Mouse (Mus musculus) liver, postnatal 0 days (tissue): ENCODE data around the gene Rbfox1. TPM values are rescaled to one million over a fixed set of nuclear protein-coding genes. Genes with fewer than 3 reads are reported as not detected.

ENCODE experiments used
- ATAC-seq: fragments of 200-750 bp; cut with Nextera tagmentation; 2 replicates; pipeline ENCODE4 v1.8.0; 2017; ENCODE audit warnings: mild to moderate bottlenecking, moderate library complexity
- DNase-seq: peaks from one replicate; pipeline ENCODE4 v3.0.0-alpha.2; 2016
- H3K27ac ChIP-seq: fragments of 300-500 bp; sonication (generic); 2 replicates; pipeline ENCODE4 v1.5.1; 2014; ENCODE audit warnings: antibody characterized with exemption, moderate library complexity, mild to moderate bottlenecking, low read depth
- H3K27me3 ChIP-seq: fragments of 300-500 bp; sonication (generic); 2 replicates; pipeline ENCODE4 v1.6.1; 2014; ENCODE audit warnings: low read length, control low read depth, mixed read lengths; ENCODE audit not compliant: insufficient read depth
- H3K36me3 ChIP-seq: fragments of 300-500 bp; sonication (generic); replicated peaks from 2 replicates; pipeline ENCODE4 v1.6.1; 2014; ENCODE audit warnings: mild to moderate bottlenecking, control low read depth, low read length, moderate library complexity, mixed read lengths; ENCODE audit not compliant: insufficient read depth
- H3K4me1 ChIP-seq: fragments of 300-500 bp; sonication (generic); 2 replicates; pipeline ENCODE4 v1.6.1; 2014; ENCODE audit warnings: antibody characterized with exemption, mild to moderate bottlenecking, control low read depth; ENCODE audit not compliant: insufficient read depth
- H3K4me2 ChIP-seq: fragments of 300-500 bp; sonication (generic); 2 replicates; pipeline ENCODE4 v1.6.1; 2014; ENCODE audit warnings: low read depth, mild to moderate bottlenecking, low read length, moderate library complexity, mixed read lengths
- H3K4me3 ChIP-seq: fragments of 300-500 bp; sonication (generic); 2 replicates; pipeline ENCODE4 v1.5.1; 2014; ENCODE audit warnings: low read depth, low read length
- H3K9ac ChIP-seq: fragments of 300-500 bp; sonication (generic); replicated peaks from 2 replicates; pipeline ENCODE4 v1.6.1; 2014; ENCODE audit warnings: mild to moderate bottlenecking, moderate library complexity
- H3K9me3 ChIP-seq: fragments of 300-500 bp; sonication (generic); 2 replicates; pipeline ENCODE4 v1.6.1; 2016; ENCODE audit warnings: mild to moderate bottlenecking, control low read depth, low read length, mixed read lengths
- CTCF ChIP-seq: sonication (generic); IDR thresholded peaks from 2 replicates; pipeline ENCODE4 v1.5.1; 2016; ENCODE audit warnings: antibody characterized with exemption, low read depth
- EP300 ChIP-seq: IDR thresholded peaks from 2 replicates; pipeline ENCODE4 v1.6.1; 2016; ENCODE audit warnings: antibody characterized with exemption, low read depth, mild to moderate bottlenecking
- WGBS: fragments of 180-500 bp; shearing (Covaris S2); extraction: QIAGEN DNeasy Blood & Tissue Kit; methylation state at CpG from one replicate; pipeline ENCODE4 v1.1.7; 2014; ENCODE audit not compliant: insufficient replicate concordance; 5-methylcytosine and 5-hydroxymethylcytosine counted together
- polyA plus RNA-seq: library from polyadenylated mRNA; unstranded; fragments of >200 nt; fragmentation: Nextera tagmentation; extraction: Ambion mirVana; gene quantifications from 2 replicates; pipeline ENCODE4 v1.2.1, GENCODE M21; 2015

Rbfox1 gene
- polyA plus RNA-seq, 1 experiment from 2014 or later, result 0.12 TPM

DNA sequence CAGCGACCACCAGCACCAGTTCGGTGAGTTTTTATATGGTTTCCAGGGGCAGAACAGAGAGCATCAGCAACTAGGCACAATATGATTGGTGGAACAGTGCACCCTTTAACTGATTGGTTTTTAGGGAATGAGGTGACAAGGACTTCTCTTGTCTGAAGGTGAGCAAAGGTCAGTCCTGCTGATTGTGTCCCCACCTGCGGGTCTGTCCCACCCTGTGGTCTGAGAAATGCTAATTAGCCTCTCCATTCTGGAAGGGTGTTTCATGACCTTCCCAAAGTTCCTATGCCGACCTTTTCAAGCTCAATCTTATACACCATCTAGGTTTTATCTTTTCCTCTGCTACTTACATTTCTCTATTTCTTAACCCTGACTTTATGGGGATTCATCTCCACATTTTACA is 399.2 kb downstream of the Rbfox1 start:
- Histone ChIP-seq H3K36me3 (no peaks in the 10 kb centered on the region), H3K9me3 (no peaks in the 10 kb centered on the region), H3K9ac (no peak overlapping the region), H3K27me3 (no peaks in the 10 kb centered on the region), H3K4me1 (no peaks in the 10 kb centered on the region), H3K4me2 (no peak overlapping the region), H3K27ac (no peak overlapping the region), H3K4me3 (no peak overlapping the region)
- ATAC-seq, result no peak
- TF ChIP-seq EP300, result no peak
- no peak for TF ChIP-seq CTCF
- DNase-seq, result no peak
- 50% methylated on average over 4 of the region's 4 CpGs for WGBS

DNA sequence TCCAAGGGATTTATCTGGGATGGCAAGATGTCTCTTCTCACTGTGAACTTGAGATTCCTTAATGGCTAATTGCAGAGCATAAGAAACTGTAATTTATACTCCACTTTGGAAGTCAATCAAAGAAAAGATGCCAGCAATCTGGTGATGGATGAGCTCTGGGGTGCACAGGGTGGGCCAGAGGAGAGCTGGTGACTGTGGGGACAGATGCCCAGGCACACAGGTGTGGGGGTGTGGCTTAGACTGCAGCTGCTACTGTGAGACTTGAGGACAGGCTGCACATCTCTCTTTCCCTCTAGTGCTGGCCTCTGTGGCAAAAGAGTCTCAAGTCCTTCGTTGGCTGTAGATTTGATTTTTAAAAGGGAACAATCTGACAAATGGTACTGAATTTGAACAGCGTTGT is 402.5 kb downstream of the Rbfox1 start:
- Histone ChIP-seq H3K4me3 (no peak overlapping the region), H3K27ac (no peak overlapping the region), H3K4me2 (no peak overlapping the region), H3K27me3 (no peaks in the 10 kb centered on the region), H3K9ac (no peak overlapping the region), H3K9me3 (no peaks in the 10 kb centered on the region), H3K4me1 (no peaks in the 10 kb centered on the region), H3K36me3 (no peaks in the 10 kb centered on the region)
- TF ChIP-seq EP300, result no peak
- no peak for TF ChIP-seq CTCF
- WGBS, result 54% methylated on average over 2 of the region's 2 CpGs
- ATAC-seq (no peak), DNase-seq (no peak)

DNA sequence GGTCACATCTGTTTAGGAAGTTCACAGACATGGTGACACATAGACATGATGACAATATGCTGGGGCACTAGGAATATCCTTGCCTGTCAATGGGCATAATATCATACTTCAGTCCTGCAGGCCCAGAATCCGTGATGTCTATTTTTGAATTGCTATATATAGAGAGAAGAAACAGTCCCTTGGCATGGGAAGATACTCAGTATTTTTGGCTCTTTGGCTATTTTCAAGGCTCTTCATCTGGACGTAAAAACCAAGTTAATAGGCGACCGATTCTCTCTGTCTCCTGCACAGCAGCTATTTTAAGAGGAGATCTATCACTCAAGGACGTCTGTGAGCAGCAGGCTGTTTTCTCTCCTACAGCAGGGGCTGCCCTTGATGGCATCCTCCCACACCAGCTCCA is 415.0 kb downstream of the Rbfox1 start:
- Histone ChIP-seq H3K27ac (no peak overlapping the region), H3K4me1 (no peaks in the 10 kb centered on the region), H3K9me3 (no peaks in the 10 kb centered on the region), H3K36me3 (no peaks in the 10 kb centered on the region), H3K4me2 (no peak overlapping the region), H3K9ac (no peak overlapping the region), H3K4me3 (no peak overlapping the region), H3K27me3 (no peaks in the 10 kb centered on the region)
- WGBS, result 58% methylated on average over 5 of the region's 5 CpGs
- DNase-seq, result no peak
- TF ChIP-seq CTCF (no peak), EP300 (no peak)
- ATAC-seq, result no peak

- Histone ChIP-seq H3K36me3 (no peaks in the 10 kb centered on the region), H3K9me3 (no peaks in the 10 kb centered on the region), H3K27me3 (no peaks in the 10 kb centered on the region), H3K4me2 (no peak overlapping the region), H3K27ac (no peak overlapping the region), H3K4me1 (no peaks in the 10 kb centered on the region), H3K4me3 (no peak overlapping the region), H3K9ac (no peak overlapping the region)
- ATAC-seq (no peak), DNase-seq (no peak)
- WGBS, result 56% methylated on average over 1 of the region's 1 CpGs
- TF ChIP-seq EP300, result no peak
- TF ChIP-seq CTCF, result no peak
Measured at GRCm38 (mm10) chr16:6303082-6303481, 417.9 kb downstream of the Rbfox1 start.

- Histone ChIP-seq H3K4me1 (no peaks in the 10 kb centered on the region), H3K9me3 (no peaks in the 10 kb centered on the region), H3K9ac (no peak overlapping the region), H3K27me3 (no peaks in the 10 kb centered on the region), H3K36me3 (no peaks in the 10 kb centered on the region), H3K4me2 (no peak overlapping the region), H3K27ac (no peak overlapping the region), H3K4me3 (no peak overlapping the region)
- no peak for DNase-seq
- no peak for TF ChIP-seq EP300
- no peak for TF ChIP-seq CTCF
- no peak for ATAC-seq
Measured at GRCm38 (mm10) chr16:6309940-6310339, 424.8 kb downstream of the Rbfox1 start.

DNA sequence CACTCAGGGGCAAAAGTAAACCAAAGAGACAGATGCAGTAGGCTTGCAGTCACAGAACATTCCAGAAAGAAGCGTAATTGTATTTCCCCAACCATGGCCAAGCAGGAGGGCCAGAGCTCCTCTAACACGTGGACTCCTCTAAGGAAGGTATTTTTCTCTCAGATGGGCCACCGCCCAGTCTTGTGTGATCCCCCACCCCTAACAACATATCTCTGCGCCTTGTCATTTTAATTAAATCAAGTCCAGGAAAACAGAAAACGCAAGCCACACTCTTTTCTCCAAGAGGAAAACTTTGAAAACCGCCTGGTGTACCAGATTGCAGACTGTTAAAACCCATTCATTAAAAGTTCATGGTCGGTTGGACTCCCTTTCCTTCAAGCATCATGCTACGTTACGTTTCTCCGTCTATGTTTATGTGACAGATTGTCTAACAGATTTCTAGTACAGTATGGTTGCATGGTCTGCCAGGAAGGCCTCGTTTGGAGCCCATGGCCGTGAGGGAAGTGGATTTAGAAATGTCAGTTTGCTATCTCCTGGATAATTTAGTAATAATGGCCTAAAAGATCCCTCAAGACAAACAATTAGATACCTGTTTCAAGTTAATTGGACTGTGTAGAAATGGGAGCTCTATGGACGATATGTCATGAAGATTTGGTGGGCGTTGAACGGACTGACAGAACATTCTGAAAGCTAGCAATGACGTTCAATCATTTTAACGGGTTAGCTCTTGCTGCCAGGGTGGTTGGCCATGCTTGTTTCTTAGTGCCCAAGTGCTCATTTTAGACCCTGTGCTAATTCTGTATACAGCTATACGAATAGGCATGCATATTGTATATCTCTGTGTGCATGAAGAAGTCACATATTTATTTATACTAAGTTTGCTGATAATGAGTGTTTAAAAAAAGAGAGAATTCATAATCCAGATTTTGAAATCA is 425.9 kb downstream of the Rbfox1 start:
- H3K4me1 ChIP-seq, result no peaks in the 10 kb centered on the region
- no peak for DNase-seq
- H3K36me3 ChIP-seq, result no peaks in the 10 kb centered on the region
- H3K4me3 ChIP-seq, result no peak overlapping the region
- no peak overlapping the region for H3K9ac ChIP-seq
- no peak overlapping the region for H3K27ac ChIP-seq
- H3K27me3 ChIP-seq, result no peaks in the 10 kb centered on the region
- TF ChIP-seq EP300 (no peak), CTCF (no peak)
- no peak for ATAC-seq
- no peaks in the 10 kb centered on the region for H3K9me3 ChIP-seq
- H3K4me2 ChIP-seq, result no peak overlapping the region
- WGBS, result 73% methylated on average over 18 of the region's 18 CpGs
